Mouse (Mus musculus): ENCODE data around the gene Fyn. TPM values are rescaled to one million over a fixed set of nuclear protein-coding genes. Genes with fewer than 3 reads are reported as not detected.
A peak's percentile ranks its signal among the peaks of the same experiment; 100 is the strongest.

Fyn gene
- polyA plus RNA-seq, 1 experiment from 2014 or later = 79.1 TPM

DNA sequence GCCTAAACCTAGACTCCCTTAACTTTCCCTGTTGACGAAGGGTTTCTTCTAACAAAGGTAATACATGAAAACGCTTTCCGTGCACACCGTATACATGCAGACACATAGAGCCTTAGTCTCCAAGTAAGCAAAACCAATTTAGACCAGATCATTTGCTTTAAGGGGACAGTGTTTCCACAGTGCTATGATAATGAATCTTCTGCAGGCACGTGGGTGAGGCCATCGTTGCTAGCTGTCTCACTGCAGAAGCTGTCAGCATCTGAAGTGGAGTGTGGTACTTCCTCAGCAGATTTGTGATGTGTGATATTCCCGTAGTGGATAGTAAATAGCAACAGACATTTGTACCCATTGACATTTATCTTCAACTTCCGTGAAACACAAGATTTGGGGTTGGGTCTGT lies 16.6 kb downstream of the Fyn start:
- 71% methylated on average over 8 of the region's 8 CpGs for WGBS

DNA sequence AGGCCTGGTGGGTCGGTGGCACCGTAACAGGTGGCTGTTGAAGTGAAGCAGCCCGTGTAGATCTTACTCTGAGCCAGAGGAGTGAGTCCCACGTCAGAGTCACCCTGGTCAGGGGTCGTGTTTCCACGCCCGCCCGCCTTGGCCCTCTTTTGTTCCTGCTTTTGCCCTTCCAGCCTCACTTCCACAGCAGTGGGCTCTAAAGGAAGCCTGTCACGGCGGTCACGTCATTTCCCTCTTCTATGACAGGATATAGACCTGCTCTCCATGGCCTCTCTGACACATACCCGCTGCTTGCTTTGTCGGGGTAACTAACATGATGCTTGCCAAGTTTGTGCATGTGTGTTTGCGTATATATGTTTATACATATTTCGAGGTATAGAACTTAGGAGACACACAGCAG lies 17.5 kb downstream of the Fyn start:
- peaks cover 75% of the 10 kb centered on the region for H3K4me1 ChIP-seq (replicated peaks)
- no peak overlapping the region for H3K4me2 ChIP-seq
- ATAC-seq (ENCODE audit: low FRiP score, low read depth) = no peak
- H3K9ac ChIP-seq = no peak overlapping the region
- no peaks in the 10 kb centered on the region for H3K9me3 ChIP-seq
- H3K36me3 ChIP-seq = 0 out of 2 replicates have a peak, but pooled peaks cover 3% of the 10 kb centered on the region
- H3K27me3 ChIP-seq = no peaks in the 10 kb centered on the region
- H3K4me3 ChIP-seq = no peak overlapping the region
- 52% methylated on average over 15 of the region's 15 CpGs for WGBS
- H3K27ac ChIP-seq (replicated peaks) = peak overlapping the region; percentile 49; the same call in 1 of the 2 replicates

More for the DNA sequence above, 16.6 kb downstream of the Fyn start:
- Histone ChIP-seq H3K4me1 (replicated peaks) (peaks cover 82% of the 10 kb centered on the region), H3K27me3 (no peaks in the 10 kb centered on the region), H3K36me3 (no peaks in the 10 kb centered on the region), H3K27ac (replicated peaks) (no peak overlapping the region), H3K4me2 (no peak overlapping the region), H3K4me3 (no peak overlapping the region), H3K9me3 (no peaks in the 10 kb centered on the region), H3K9ac (no peak overlapping the region)
- no peak for ATAC-seq (ENCODE audit: low FRiP score, low read depth)

DNA sequence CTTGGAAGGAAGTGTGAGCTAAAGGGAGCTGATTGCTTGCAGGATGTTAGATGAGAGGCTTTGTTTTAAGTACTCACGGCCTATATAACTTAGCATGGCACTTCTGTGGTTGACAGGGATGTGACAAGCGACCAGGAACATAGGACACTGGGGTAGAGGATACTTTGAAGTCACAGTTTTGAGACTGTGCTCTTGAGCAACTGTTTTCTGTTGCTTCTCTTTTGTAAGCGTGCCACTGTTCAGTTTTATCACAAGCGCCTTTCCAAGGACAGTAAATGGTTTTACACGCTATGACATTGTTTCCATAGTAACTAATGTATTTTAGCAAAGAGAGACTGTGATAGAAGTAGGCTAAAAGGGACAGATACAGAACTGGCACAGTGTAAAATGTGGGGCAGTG lies 18.4 kb downstream of the Fyn start:
- peak overlapping the region; percentile 12; the same call in 1 of the 2 replicates for H3K4me2 ChIP-seq
- no peak overlapping the region for H3K4me3 ChIP-seq
- no peak overlapping the region for H3K9ac ChIP-seq
- peaks cover 68% of the 10 kb centered on the region for H3K4me1 ChIP-seq (replicated peaks)
- H3K27ac ChIP-seq (replicated peaks) = peak overlapping the region; percentile 57
- 39% methylated on average over 5 of the region's 5 CpGs for WGBS
- H3K36me3 ChIP-seq = peaks cover 8% of the 10 kb centered on the region
- ATAC-seq (ENCODE audit: low FRiP score, low read depth) = 0 out of 2 replicates have a peak, but pooled peaks have one; percentile 23
- H3K27me3 ChIP-seq = no peaks in the 10 kb centered on the region
- H3K9me3 ChIP-seq = no peaks in the 10 kb centered on the region

DNA sequence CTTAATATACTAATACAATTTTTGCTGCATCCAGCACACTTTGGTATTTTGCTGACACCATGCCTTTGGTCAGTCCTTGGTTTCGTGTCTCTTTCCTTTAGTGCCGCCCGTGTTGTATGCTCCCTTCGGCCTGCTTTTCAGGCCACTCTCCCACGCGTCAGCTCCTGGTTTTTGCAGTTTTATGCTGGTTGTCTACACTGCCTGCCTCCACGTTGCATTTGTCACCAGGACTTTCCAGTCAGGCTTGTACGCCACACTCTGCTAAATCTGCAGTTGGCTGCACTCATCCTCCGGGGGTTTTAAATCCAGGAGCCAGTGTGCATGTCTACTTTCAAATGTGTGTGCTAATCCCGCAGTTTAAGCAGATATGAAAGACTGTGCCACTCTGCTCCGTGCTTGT lies 18.9 kb downstream of the Fyn start:
- Histone ChIP-seq H3K4me1 (replicated peaks) (peaks cover 64% of the 10 kb centered on the region), H3K27ac (replicated peaks) (peak overlapping the region; percentile 57), H3K9me3 (no peaks in the 10 kb centered on the region), H3K27me3 (no peaks in the 10 kb centered on the region), H3K4me2 (peak overlapping the region; percentile 12), H3K4me3 (no peak overlapping the region), H3K9ac (0 out of 2 replicates have a peak overlapping the region, but pooled peaks have one; percentile 9), H3K36me3 (peaks cover 8% of the 10 kb centered on the region)
- no peak for ATAC-seq (ENCODE audit: low FRiP score, low read depth)
- 59% methylated on average over 11 of the region's 11 CpGs for WGBS

DNA sequence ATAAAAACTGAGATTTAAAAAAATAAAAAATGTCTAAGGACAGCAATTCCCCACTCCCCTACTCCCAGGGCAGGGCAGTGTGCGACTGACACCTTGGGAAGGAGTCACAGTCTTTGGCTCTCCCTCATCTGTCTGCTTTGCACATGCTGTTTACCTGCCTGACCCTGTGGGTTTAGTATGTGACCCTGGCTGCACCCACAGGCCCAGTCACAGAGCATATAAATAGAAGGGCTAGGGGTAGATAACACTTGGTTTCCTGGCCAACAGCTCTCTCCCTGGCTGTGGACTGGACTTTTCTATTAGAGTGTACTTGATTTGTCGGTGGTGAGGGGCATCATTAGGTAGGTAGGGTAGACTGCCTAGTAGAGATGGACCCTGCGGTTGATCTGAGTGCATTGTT lies 19.5 kb downstream of the Fyn start:
- Histone ChIP-seq H3K4me2 (no peak overlapping the region), H3K9me3 (no peaks in the 10 kb centered on the region), H3K27me3 (no peaks in the 10 kb centered on the region), H3K36me3 (peaks cover 8% of the 10 kb centered on the region), H3K4me1 (replicated peaks) (peaks cover 63% of the 10 kb centered on the region), H3K9ac (no peak overlapping the region), H3K4me3 (no peak overlapping the region), H3K27ac (replicated peaks) (no peak overlapping the region)
- no peak; the same call in 1 of the 2 replicates for ATAC-seq (ENCODE audit: low FRiP score, low read depth)
- 80% methylated on average over 3 of the region's 3 CpGs for WGBS

DNA sequence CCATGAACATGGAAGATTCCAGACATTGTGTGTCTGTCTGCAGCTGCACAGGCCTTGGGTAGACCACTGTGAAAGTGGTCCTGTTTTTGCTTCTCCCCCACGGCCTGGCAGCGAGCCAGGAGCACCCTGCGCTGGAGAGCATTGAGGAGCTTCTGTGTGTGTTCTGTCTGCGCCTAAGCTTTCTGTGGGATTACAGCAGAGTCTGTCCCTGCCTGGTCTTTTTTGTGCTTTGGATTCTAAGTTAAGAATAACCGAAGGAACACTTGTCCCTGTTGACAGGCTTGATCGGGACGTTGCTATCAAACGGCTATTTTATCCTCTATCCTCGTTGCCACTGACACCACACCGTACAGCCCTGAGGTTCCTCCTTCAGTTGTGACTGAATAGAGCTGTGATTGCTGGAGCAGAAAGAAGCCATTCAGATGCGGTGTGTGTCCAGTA lies 20.8 kb downstream of the Fyn start:
- H3K27me3 ChIP-seq = no peaks in the 10 kb centered on the region
- H3K36me3 ChIP-seq = peaks cover 8% of the 10 kb centered on the region
- H3K27ac ChIP-seq (replicated peaks) = peak overlapping the region; percentile 51; the same call in 1 of the 2 replicates
- H3K4me2 ChIP-seq = no peak overlapping the region
- no peak overlapping the region for H3K4me3 ChIP-seq
- H3K9ac ChIP-seq = no peak overlapping the region
- H3K9me3 ChIP-seq = no peaks in the 10 kb centered on the region
- 45% methylated on average over 11 of the region's 11 CpGs for WGBS
- peaks cover 71% of the 10 kb centered on the region for H3K4me1 ChIP-seq (replicated peaks)
- peak; percentile 7; the same call in 1 of the 2 replicates for ATAC-seq (ENCODE audit: low FRiP score, low read depth)

DNA sequence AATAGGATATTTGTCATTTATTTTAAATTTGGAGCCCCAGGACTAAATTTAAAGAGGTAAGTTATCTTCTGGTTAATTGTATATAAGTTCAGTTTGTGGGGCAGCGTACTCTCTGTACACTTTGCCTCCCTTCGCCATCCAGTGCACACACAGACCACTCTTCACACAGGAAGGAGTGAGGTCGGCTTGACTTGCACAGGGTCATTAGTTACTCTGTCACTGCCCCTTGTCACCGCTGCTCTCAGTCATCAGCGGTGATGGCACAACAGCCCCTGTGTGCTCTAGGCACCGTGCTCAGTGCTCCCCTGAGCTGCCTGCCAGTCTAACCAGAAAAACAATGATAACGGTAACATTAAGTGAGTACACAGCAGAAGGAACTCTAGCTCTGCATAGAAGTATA lies 21.9 kb downstream of the Fyn start:
- Histone ChIP-seq H3K4me2 (no peak overlapping the region), H3K4me3 (no peak overlapping the region), H3K27ac (replicated peaks) (no peak overlapping the region), H3K9ac (no peak overlapping the region), H3K36me3 (peaks cover 8% of the 10 kb centered on the region), H3K4me1 (replicated peaks) (peaks cover 64% of the 10 kb centered on the region), H3K27me3 (no peaks in the 10 kb centered on the region), H3K9me3 (no peaks in the 10 kb centered on the region)
- WGBS = 76% methylated on average over 7 of the region's 7 CpGs
- no peak for ATAC-seq (ENCODE audit: low FRiP score, low read depth)

DNA sequence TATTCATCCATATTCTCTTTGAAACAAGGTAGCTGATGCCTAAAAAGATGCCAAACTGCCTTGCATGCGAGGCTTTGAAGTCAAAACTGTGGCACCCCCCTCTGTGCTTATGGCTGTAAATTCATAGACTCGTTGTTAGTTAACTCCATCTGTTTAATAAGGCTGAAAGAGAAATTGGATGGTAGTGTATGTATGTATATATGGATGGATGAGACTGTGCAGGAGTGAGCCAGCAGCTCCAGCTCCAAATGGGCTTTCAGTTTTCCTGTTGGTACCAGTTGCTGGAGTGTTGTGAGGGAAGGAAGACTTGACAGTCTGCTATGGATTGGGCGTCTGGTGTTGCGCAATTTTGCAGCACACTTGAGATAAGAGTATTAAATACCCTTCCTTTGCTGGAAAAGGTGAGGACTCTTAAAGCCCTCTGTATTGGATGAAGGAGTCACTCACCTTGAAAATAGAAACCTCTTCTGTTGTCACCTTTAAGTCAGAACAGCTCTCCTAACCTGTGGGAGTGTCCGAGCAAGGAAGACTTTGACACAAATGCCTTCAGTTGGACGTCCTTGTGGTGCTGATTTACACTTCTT lies 24.3 kb downstream of the Fyn start:
- no peak for ATAC-seq (ENCODE audit: low FRiP score, low read depth)
- Histone ChIP-seq H3K4me1 (replicated peaks) (peaks cover 44% of the 10 kb centered on the region), H3K9me3 (no peaks in the 10 kb centered on the region), H3K4me3 (no peak overlapping the region), H3K9ac (no peak overlapping the region), H3K4me2 (no peak overlapping the region), H3K27ac (replicated peaks) (no peak overlapping the region), H3K36me3 (peaks cover 8% of the 10 kb centered on the region), H3K27me3 (no peaks in the 10 kb centered on the region)
- 79% methylated on average over 6 of the region's 6 CpGs for WGBS

DNA sequence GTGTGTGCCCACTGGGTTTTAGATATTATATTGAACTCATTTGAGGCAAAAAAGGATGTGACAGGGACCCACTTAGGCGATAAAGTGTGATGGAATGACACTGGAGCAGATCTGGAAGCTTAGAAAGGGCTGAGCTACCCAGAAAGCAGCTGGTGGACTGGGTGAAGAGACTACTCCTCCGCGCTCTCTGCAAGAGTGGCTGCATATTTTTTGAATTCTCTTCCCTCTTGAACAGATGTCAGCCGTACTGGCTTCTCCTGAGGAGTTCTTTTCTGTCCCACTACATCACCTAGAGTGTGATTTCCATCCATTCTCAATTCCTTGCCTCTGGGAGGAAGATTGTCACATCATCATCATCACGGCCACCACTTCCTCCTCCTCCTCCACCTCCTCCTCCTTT lies 26.9 kb downstream of the Fyn start:
- WGBS = 94% methylated on average over 5 of the region's 5 CpGs
- H3K4me1 ChIP-seq (replicated peaks) = peaks cover 25% of the 10 kb centered on the region
- H3K9ac ChIP-seq = no peak overlapping the region
- ATAC-seq (ENCODE audit: low FRiP score, low read depth) = no peak
- no peaks in the 10 kb centered on the region for H3K27me3 ChIP-seq
- H3K4me3 ChIP-seq = no peak overlapping the region
- peaks cover 8% of the 10 kb centered on the region for H3K36me3 ChIP-seq
- H3K4me2 ChIP-seq = no peak overlapping the region
- no peaks in the 10 kb centered on the region for H3K9me3 ChIP-seq
- H3K27ac ChIP-seq (replicated peaks) = no peak overlapping the region

DNA sequence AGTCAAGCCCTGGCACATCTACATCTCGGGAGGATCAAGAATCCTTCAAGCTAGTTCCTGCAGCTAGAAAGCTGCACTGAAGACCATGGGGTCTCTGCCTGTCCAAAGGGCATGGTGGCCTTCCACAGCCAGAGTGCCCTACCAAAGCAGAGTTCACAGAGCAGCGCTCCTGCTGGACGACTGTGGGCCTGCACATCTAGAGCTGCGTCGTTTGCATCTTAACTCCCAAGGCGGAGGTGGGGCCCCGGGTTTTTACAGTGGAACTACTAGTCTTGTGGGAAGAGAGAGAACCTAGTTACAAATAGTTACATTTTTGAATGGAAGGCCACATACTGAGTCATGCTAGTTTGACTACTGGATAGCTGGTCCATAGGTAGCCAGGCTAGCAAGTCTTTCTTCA lies 30.3 kb downstream of the Fyn start:
- Histone ChIP-seq H3K27me3 (no peaks in the 10 kb centered on the region), H3K4me3 (no peak overlapping the region), H3K9ac (no peak overlapping the region), H3K27ac (replicated peaks) (no peak overlapping the region), H3K4me2 (no peak overlapping the region), H3K9me3 (no peaks in the 10 kb centered on the region), H3K36me3 (no peaks in the 10 kb centered on the region), H3K4me1 (replicated peaks) (peaks cover 19% of the 10 kb centered on the region)
- ATAC-seq (ENCODE audit: low FRiP score, low read depth) = no peak
- 73% methylated on average over 7 of the region's 7 CpGs for WGBS

DNA sequence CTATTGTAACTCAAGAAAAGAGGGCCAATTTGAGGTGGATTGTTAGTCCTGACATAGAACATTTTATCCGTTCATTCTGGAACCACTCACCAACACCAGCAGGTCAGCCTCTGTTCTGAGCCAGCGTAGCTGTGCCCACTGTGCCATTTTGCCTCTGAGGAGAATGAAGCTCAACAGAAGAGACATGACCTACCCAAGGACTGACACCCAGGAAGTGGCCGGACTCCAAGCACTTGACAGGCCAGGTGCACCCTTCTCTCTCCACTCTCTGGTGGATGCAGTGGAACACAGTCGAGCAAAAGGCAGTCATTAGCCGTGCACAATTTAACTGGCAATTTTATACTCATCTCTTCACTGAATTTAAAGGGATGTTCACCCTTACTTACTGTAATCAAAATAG lies 31.5 kb downstream of the Fyn start:
- no peak overlapping the region for H3K4me2 ChIP-seq
- ATAC-seq (ENCODE audit: low FRiP score, low read depth) = no peak
- no peaks in the 10 kb centered on the region for H3K9me3 ChIP-seq
- H3K4me1 ChIP-seq (replicated peaks) = peaks cover 14% of the 10 kb centered on the region; the same call in 1 of the 2 replicates
- WGBS = 86% methylated on average over 5 of the region's 5 CpGs
- no peaks in the 10 kb centered on the region for H3K36me3 ChIP-seq
- no peaks in the 10 kb centered on the region for H3K27me3 ChIP-seq
- H3K27ac ChIP-seq (replicated peaks) = no peak overlapping the region
- no peak overlapping the region for H3K4me3 ChIP-seq
- H3K9ac ChIP-seq = no peak overlapping the region

DNA sequence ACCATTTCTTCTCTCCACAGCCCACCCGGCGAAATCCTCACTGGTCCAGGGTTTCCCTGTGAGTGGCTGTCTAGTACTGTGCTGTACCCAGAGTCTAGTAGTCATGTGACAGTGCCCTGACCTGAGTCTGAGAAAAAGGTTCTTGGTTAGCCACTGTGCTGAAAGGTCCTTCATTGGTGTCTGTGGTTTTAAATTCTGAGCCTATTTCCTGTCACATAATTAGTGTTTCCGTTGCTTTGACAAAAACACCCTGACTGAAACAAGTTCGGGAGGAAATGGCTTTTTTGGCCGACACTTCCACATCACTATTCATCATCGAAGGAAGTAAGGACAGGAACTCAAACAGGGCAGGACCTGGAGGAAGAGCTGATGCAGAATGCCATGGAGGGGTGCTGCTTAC lies 33.8 kb downstream of the Fyn start:
- Histone ChIP-seq H3K4me1 (replicated peaks) (peaks cover 20% of the 10 kb centered on the region), H3K27ac (replicated peaks) (no peak overlapping the region), H3K36me3 (no peaks in the 10 kb centered on the region), H3K4me3 (no peak overlapping the region), H3K27me3 (no peaks in the 10 kb centered on the region), H3K9me3 (no peaks in the 10 kb centered on the region), H3K9ac (no peak overlapping the region), H3K4me2 (no peak overlapping the region)
- no peak for ATAC-seq (ENCODE audit: low FRiP score, low read depth)
- 87% methylated on average over 6 of the region's 6 CpGs for WGBS

DNA sequence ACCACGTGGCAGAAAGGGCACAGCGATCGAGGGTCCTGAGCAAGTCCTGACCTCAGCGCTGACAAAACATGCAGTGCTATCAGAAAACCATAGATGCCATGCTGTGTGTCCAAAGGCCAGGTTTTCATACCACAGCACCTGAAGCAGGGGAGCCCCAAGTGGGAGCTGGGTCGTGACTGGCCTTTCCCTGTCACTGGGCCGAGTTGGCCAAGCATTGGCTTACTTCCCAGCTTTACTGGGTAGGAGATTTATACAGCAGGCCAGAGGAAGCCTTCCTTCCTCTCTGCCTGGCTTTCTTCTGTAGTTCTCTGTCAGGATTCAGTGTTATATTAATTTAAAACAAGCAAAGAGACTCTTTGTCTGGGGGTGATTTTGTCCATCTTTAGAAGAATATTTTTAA lies 35.1 kb downstream of the Fyn start:
- H3K9ac ChIP-seq = no peak overlapping the region
- ATAC-seq (ENCODE audit: low FRiP score, low read depth) = no peak
- no peaks in the 10 kb centered on the region for H3K27me3 ChIP-seq
- no peak overlapping the region for H3K27ac ChIP-seq (replicated peaks)
- no peaks in the 10 kb centered on the region for H3K9me3 ChIP-seq
- H3K4me3 ChIP-seq = no peak overlapping the region
- no peaks in the 10 kb centered on the region for H3K36me3 ChIP-seq
- peaks cover 21% of the 10 kb centered on the region for H3K4me1 ChIP-seq (replicated peaks)
- 82% methylated on average over 6 of the region's 6 CpGs for WGBS
- H3K4me2 ChIP-seq = no peak overlapping the region

Measured in hindbrain, embryonic 15.5 days (tissue).